Mouse (Mus musculus) layer of hippocampus, adult 11-12 months (tissue): ENCODE data around the gene Acbd4.

ENCODE experiments used
- DNase-seq: peaks from one replicate; pipeline ENCODE4 v3.0.0; 2022; ENCODE audit warnings: low spot score

The Acbd4 gene

GRCm38 (mm10) chr11:103142441-103143182 lies 41.1 kb downstream of the Acbd4 start:
- peak; percentile 91 for DNase-seq

- no peak for DNase-seq
Observed at GRCm38 (mm10) chr11:103144309-103145285, 43.1 kb downstream of the Acbd4 start.

- DNase-seq = no peak
Observed at GRCm38 (mm10) chr11:103146386-103146785, 44.9 kb downstream of the Acbd4 start.

GRCm38 (mm10) chr11:103147766-103148165 lies 46.3 kb downstream of the Acbd4 start:
- DNase-seq = no peak

- DNase-seq = no peak
Observed at GRCm38 (mm10) chr11:103149771-103150170, 48.3 kb downstream of the Acbd4 start.

- peak; percentile 96 for DNase-seq
Observed at GRCm38 (mm10) chr11:103158621-103159478, 57.4 kb downstream of the Acbd4 start.

GRCm38 (mm10) chr11:103160738-103161137 lies 59.3 kb downstream of the Acbd4 start:
- no peak for DNase-seq

- no peak for DNase-seq
Observed at GRCm38 (mm10) chr11:103161449-103161848, 60.0 kb downstream of the Acbd4 start.
